Mouse (Mus musculus) inflammation-experienced regulatory T-cells, adult 6 months (primary cell): ENCODE data around the gene Olfr722. TPM values are rescaled to one million over a fixed set of nuclear protein-coding genes. Genes with fewer than 3 reads are reported as not detected.
"Not testable (repeated sequence)": the region's sequence is repeated elsewhere in the genome, so short reads cannot be mapped to it uniquely, and the experiment has no call there.

Source experiments
- ATAC-seq: one replicate; pipeline ENCODE4 v1.8.0; 2017
- polyA plus RNA-seq, 3 experiments: library from polyadenylated mRNA; unstranded; fragments of 100-300 nt; shearing (Covaris generic); gene quantifications; one replicate each; pipeline ENCODE4 v1.2.1; 2017

Gene Olfr722
- polyA plus RNA-seq, result not detected

DNA sequence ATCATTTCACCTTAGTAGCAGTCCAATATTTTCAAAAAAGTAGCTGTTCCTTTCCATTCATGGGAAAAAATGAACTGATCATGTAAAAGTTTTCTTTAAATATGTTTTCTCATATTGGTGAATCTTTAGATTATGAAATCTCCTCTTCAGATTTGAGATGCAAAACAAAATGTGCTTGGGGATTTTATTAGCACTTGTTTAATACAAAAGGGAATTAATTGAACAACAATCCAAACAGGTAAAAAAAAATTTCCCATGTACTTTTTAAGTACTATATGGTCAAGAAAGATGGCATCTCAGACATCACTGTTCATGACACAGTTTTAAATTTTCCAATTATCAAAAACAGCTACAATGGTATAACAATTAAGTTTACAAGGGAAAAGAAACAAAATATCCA lies at the start of gene Olfr722:
Gene Olfr722, minus strand, starts transcription at position 101 of the 400 bp plus-strand sequence.
- no peak for ATAC-seq

DNA sequence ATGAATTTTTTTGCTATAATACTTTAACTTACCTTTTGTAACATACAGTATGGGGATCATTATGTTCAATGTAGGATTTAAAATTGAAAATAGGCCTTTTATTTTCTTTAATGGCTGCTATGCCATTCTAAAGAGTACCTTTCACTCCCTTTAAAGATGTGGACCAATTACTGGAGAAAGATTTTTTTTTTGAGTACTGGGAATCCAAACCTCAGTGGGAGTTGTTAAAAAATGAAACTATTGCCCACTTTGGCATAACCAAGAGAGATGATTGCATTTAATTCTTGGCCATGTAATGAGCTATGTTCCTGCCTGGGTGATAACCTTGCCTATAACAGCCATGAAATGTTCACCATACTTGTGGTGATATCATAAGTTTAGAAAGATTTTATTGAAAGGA lies 29.9 kb upstream of the Olfr722 start, which contains the start of gene Olfr723:
Gene Olfr723, minus strand, starts transcription at position 101 of the 400 bp plus-strand sequence.
- not testable (repeated sequence) for ATAC-seq

DNA sequence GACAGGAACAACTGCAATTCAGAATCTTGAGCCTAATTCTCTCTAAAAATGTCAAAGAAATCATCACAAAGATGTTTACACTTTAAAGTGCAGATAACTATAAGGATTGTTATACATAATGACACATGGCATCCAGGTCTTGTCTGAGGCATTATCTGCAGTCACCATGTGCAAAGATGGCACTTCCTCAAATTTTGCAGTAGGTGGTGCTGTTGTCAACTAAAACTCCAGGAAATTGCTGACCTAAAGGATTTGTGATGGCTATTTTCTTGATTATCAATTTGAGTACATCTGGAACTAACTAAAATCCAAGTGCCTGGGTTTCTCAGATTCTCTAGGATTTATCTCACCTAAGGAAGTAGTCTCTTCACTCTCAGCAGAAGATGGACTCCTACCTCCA lies 41.4 kb downstream of the Olfr722 start:
- no peak for ATAC-seq

Other genes starting within 250 kb of the Olfr722 start
- not detected for gene Armh4, start 118.6 kb downstream of the Olfr722 start, polyA plus RNA-seq
- not detected for gene Olfr723, start 29.8 kb upstream of the Olfr722 start, polyA plus RNA-seq
- not detected for gene Olfr724, start 61.3 kb upstream of the Olfr722 start, polyA plus RNA-seq
- not detected for gene Olfr725, start 138.4 kb upstream of the Olfr722 start, polyA plus RNA-seq
- gene Olfr726, start 189.0 kb upstream of the Olfr722 start, polyA plus RNA-seq, result not detected
- gene Olfr727, start 221.2 kb upstream of the Olfr722 start, polyA plus RNA-seq, result under 1 TPM in 1 of 3 experiments, not detected in 2; 0.28 TPM
- not detected for gene Olfr728, start 240.7 kb upstream of the Olfr722 start, polyA plus RNA-seq